Mouse (Mus musculus) frontal cortex, postnatal 10 days (tissue): Measurements from ENCODE around the gene Optn.

Source experiments
- DNase-seq, 2 experiments: peaks; one replicate each; pipeline ENCODE4 v3.0.0; 2022; ENCODE audit warnings: low spot score in 2 of 2, mixed read lengths in 1 of 2

Optn gene

DNA sequence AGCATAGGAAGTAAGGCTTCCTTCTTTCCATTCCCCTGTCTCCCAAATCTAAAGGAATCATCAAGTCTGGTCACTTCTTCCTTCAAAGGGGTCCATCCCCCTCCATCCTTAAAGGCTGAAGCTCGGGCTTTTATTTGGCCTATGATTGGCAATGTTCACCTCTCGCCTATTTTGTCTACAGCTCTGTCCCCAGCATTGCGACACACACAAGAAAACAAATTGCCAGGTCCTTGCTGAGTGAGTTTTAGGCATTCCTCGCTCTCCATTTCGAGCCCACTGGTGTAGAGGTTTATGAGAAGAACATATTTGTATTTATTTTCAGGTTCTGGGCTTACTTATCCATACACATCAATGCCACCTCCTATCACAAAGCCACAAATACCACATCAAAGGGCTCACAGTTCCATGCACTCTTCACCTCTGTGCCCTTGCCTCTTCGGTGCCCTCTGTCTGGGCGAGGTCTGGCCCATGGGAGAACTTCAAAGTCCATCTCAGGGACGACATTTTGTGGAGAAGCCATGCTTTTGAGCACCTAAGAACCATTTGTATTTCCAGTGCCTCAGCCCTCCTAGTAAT lies 2.6 kb downstream of the Optn start:
- no peak for DNase-seq

GRCm38 (mm10) chr2:5059997-5060396 lies 3.9 kb downstream of the Optn start:
- no peak for DNase-seq

DNA sequence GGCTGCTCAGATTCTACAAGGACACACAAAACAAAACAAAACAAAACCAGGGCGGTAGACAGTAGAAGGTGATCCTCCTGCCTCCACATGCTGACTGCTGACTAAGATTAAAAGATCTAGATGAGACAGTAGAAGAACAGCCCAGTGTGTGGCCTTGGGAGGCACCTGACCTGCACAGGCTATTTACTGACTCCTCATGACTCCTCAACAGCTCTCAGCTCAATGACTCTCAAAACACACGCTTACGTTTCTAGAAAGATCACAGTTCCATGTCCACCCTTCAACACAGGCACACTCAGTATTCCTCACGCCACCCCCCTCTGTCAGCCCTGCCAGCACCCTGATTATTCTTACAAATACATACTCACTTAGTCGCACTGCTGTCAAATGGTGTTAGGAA lies 5.4 kb downstream of the Optn start:
- no peak for DNase-seq

DNA sequence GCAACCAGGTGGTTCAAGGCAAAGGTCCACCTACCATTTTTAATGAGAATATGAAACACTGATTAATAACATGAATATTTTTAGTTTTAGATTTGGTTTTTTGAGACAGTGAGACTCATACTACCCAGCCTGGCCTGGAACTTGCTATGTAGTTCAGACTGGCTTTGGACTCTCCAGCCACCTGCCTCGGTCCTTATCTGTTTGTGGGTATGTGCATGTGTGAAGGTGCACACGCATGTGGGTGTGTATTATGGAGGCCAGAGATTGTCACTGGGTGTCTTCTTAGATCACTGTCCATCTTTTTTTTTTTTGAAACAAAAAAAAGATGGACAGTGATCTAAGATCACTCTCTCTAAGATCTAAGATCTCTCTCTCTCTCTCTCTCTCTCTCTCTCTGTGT lies 13.3 kb downstream of the Optn start:
- DNase-seq = no peak

GRCm38 (mm10) chr2:5047016-5047415 lies 16.8 kb downstream of the Optn start:
- DNase-seq = no peak

GRCm38 (mm10) chr2:5045269-5045965 lies 18.4 kb downstream of the Optn start:
- DNase-seq = no peak

DNA sequence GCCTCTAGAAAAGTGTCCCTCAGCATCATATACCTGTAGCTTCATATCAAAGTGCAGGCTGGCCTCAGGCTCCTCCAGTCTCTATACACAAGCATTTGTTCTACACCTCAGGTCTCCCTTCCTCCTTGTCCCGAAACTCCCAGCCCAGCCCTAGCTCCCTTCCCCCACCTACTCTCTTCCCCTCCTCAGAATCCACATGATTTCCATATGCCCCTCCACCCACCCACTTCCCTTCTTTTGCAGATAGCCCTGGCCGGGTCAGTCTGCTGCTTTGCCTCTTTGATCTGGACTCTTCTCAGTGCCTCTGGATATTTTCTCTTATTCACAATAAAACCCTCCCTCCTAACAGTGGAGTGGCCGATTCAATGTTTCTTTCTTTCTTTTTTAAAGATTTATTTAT lies 19.5 kb downstream of the Optn start:
- no peak for DNase-seq

DNA sequence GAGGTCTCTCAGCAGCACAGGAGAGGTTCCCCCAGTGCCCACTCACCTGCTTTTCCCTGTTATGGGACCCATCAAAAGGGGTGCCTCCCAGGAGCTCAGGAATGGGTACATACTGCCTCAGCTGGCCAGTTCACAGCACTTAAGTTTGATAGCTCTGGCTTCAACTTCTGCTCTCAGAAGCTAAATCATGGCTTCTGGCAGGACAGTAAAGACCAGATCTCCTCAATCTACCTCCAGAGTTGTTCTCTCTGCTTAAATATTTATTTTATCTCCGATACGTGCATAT lies 20.4 kb downstream of the Optn start:
- DNase-seq = no peak

GRCm38 (mm10) chr2:5042616-5043475 lies 21.0 kb downstream of the Optn start:
- DNase-seq = no peak

DNA sequence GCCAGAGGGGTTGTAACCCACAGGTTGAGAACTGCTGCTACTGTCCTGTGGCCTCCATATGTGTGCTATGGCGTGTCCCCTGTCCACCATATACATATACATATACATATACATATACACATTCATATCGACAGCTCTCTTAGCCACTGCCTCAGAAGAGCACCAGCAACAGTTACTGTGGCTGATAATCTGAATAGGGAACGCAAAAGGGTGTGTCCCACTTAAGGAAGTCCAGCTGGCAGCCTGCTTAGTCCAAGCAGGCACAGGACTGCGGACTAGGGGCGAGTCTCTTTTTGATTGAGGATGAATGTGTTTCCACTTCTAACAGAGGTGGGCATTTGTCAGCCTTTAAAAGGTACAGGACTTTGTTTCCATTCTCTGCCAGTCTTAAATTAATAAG lies 22.0 kb downstream of the Optn start:
- DNase-seq = no peak

- no peak for DNase-seq
These were observed 23.3 kb downstream of the Optn start for GRCm38 (mm10) chr2:5040281-5041161.

- no peak for DNase-seq
These were observed 24.3 kb downstream of the Optn start for GRCm38 (mm10) chr2:5039350-5040170.

GRCm38 (mm10) chr2:5038320-5038719 lies 25.5 kb downstream of the Optn start:
- DNase-seq = no peak

GRCm38 (mm10) chr2:5037390-5037789 lies 26.5 kb downstream of the Optn start:
- DNase-seq = no peak

DNA sequence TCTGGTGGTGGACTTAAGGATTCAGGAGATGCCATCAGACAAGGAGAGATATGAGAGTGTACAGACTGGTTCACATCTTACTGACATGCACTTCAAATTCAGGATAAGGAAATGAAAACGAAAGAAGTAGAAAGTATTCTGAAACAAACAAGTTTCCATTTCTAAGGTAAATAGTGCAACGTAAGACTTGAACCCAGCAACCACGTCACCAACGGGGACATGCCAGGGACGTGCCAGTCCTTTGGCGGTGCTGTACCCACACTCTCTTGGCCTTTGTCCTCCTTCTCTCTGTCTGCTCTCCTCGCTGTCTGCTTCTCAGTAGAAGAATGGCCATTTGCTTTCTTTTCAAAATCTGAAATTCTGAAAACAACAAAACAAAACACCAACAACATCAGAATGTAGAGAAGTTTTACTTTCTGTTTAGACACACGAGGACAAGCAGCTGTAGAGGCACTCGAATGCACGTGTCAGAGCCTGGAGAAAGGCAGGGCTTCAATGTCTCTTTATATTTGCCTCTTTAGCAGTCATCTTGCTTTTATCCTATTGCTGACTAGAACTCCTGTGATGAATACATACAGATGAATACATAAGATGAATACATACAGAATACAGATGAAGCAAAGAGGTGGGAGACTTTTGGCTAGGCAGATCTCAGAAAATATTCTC lies 27.3 kb downstream of the Optn start:
- DNase-seq = no peak

DNA sequence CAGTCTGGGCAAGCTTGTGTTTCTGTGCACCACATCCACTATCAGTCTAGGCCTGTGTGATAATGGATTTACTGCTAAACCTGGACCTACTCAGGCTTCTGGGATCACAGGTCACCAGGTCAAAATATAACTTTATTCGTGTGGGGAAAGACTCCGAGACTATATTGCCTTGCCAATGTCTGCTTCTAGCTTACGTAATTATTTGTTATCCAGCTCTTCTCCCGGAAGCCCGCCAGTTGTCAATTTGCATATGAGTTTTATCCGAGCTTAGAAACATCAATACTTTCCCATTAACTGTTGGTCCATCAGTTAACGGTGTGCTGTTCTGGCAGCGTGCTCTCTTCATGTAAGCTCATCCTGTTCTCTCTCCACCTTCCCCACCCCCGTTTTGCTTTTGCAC lies 28.6 kb downstream of the Optn start:
- no peak for DNase-seq

DNA sequence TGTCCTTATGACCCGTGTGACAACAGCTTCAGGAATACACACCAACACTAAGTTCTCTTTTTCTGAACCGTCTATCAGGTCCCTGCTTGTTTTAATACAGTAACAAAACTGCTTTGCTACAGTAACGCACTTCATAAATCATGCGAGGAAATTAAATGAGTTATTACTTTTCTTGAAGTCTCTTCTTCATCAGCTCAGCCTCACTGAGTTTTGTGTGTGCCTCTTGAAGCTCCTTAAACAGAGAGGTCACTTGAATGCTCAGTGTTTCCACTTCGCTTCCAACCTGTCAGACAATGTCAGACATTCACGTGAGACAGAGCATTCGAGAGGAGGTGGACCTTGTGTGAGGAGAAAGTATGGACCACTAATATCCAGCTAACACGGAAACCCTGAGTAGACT lies 29.1 kb downstream of the Optn start:
- no peak for DNase-seq

- DNase-seq = no peak
These were observed 30.1 kb downstream of the Optn start for GRCm38 (mm10) chr2:5033546-5034420.

DNA sequence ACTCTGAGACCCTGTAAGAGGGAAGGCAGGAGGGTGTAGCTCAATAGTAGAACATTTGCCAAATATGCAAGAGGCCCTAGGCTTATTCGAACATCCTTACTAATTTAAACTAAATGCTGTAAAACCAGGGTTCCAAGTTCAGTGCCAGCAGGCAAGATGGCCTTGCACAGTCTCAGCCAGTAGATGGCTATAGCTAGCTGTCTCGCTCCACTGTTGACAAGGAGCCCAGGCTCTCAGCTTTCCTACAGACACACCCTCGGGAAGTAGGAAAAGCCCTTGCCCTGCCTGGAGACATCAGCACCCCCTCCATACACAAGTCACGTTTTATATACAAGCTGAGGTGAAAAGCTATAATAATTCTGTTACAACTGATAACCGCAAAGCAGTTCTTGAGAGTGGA lies 31.2 kb downstream of the Optn start:
- DNase-seq = no peak

DNA sequence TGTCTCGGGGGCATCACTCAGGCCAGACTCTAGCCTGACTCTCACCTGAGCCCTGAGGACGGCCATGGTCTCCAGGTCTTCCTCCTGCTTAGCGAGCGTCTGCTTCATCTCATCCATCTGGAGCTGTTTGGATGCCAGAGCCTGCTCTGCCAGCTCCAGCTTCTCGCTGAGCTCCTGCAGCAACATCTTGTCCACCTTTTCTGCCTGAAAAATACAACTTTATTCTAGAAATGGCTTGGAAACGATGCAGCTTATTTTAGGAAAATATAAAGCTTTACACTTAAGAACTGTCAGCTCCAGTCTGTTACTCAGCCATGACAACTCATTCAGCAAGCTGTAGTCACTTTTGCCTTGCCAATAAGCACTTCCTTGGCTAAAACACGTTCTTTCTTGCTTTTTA lies 32.6 kb downstream of the Optn start:
- DNase-seq = no peak
